Mouse (Mus musculus): Measurements from ENCODE around the gene Unc45a. TPM values are rescaled to one million over a fixed set of nuclear protein-coding genes. Genes with fewer than 3 reads are reported as not detected.
A peak's percentile ranks its signal among the peaks of the same experiment; 100 is the strongest.

Unc45a gene
- polyA plus RNA-seq, 1 experiment from 2014 or later, result 32.3 TPM

GRCm38 (mm10) chr7:80356351-80356750 is 15.5 kb upstream of the Unc45a start:
- Histone ChIP-seq H3K4me3 (ENCODE audit: low read depth, low read length) (no peak overlapping the region), H3K9ac (replicated peaks; ENCODE audit: low read depth, low read length) (no peak overlapping the region), H3K9me3 (ENCODE audit: control insufficient read depth, low read length) (no peaks in the 10 kb centered on the region), H3K27ac (ENCODE audit: low read depth, low read length) (no peak overlapping the region), H3K4me1 (ENCODE audit: control insufficient read depth, insufficient read depth, low read length) (no peaks in the 10 kb centered on the region), H3K4me2 (ENCODE audit: low read depth, low read length) (no peak overlapping the region), H3K36me3 (ENCODE audit: control insufficient read depth, insufficient read depth, low read length) (peaks cover 75% of the 10 kb centered on the region), H3K27me3 (ENCODE audit: control insufficient read depth, insufficient read depth, low read length) (no peaks in the 10 kb centered on the region)
- 90% methylated on average over 13 of the region's 13 CpGs for WGBS
- ATAC-seq (ENCODE audit: low read depth), result no peak

DNA sequence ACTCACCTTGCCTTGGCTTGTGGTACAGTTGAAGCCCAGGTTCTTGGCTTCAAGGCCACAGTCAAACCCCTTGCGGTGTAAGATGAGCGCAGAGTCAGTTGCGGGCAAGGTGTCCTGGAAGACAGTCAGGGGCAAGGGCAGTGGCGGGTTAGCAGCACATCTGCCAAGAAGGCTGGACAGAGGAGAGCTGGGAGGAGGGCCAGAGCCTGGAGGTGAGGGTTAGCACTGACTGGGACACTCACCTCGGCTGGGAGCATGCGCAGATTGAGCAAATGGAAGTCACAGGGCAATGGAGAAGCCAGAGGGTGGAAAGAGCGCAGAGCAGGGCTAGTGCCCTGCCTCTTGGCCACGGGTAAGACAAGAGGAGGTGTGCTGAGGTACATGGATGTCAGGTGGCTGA is 12.1 kb upstream of the Unc45a start:
- H3K4me1 ChIP-seq (ENCODE audit: control insufficient read depth, insufficient read depth, low read length), result no peaks in the 10 kb centered on the region
- H3K9ac ChIP-seq (replicated peaks; ENCODE audit: low read depth, low read length), result no peak overlapping the region
- H3K36me3 ChIP-seq (ENCODE audit: control insufficient read depth, insufficient read depth, low read length), result peaks cover 57% of the 10 kb centered on the region
- ATAC-seq (ENCODE audit: low read depth), result no peak
- H3K4me2 ChIP-seq (ENCODE audit: low read depth, low read length), result no peak overlapping the region
- H3K27ac ChIP-seq (ENCODE audit: low read depth, low read length), result no peak overlapping the region
- H3K9me3 ChIP-seq (ENCODE audit: control insufficient read depth, low read length), result no peaks in the 10 kb centered on the region
- H3K27me3 ChIP-seq (ENCODE audit: control insufficient read depth, insufficient read depth, low read length), result no peaks in the 10 kb centered on the region
- no peak overlapping the region for H3K4me3 ChIP-seq (ENCODE audit: low read depth, low read length)
- WGBS, result 92% methylated on average over 8 of the region's 8 CpGs

- Histone ChIP-seq H3K4me2 (ENCODE audit: low read depth, low read length) (no peak overlapping the region), H3K4me3 (ENCODE audit: low read depth, low read length) (no peak overlapping the region), H3K27me3 (ENCODE audit: control insufficient read depth, insufficient read depth, low read length) (no peaks in the 10 kb centered on the region), H3K9me3 (ENCODE audit: control insufficient read depth, low read length) (no peaks in the 10 kb centered on the region), H3K9ac (replicated peaks; ENCODE audit: low read depth, low read length) (no peak overlapping the region), H3K36me3 (ENCODE audit: control insufficient read depth, insufficient read depth, low read length) (peaks cover 45% of the 10 kb centered on the region), H3K27ac (ENCODE audit: low read depth, low read length) (no peak overlapping the region), H3K4me1 (ENCODE audit: control insufficient read depth, insufficient read depth, low read length) (no peaks in the 10 kb centered on the region)
- WGBS, result 84% methylated on average over 2 of the region's 2 CpGs
- no peak for ATAC-seq (ENCODE audit: low read depth)
Measured at GRCm38 (mm10) chr7:80350808-80351207, 10.0 kb upstream of the Unc45a start.

GRCm38 (mm10) chr7:80347670-80348586 is 7.1 kb upstream of the Unc45a start:
- no peak overlapping the region for H3K4me3 ChIP-seq (ENCODE audit: low read depth, low read length)
- H3K4me2 ChIP-seq (ENCODE audit: low read depth, low read length), result no peak overlapping the region
- 56% methylated on average over 13 of the region's 13 CpGs for WGBS
- H3K9me3 ChIP-seq (ENCODE audit: control insufficient read depth, low read length), result no peaks in the 10 kb centered on the region
- H3K9ac ChIP-seq (replicated peaks; ENCODE audit: low read depth, low read length), result no peak overlapping the region
- no peaks in the 10 kb centered on the region for H3K27me3 ChIP-seq (ENCODE audit: control insufficient read depth, insufficient read depth, low read length)
- H3K36me3 ChIP-seq (ENCODE audit: control insufficient read depth, insufficient read depth, low read length), result peaks cover 30% of the 10 kb centered on the region
- H3K4me1 ChIP-seq (ENCODE audit: control insufficient read depth, insufficient read depth, low read length), result peaks cover 6% of the 10 kb centered on the region
- no peak for ATAC-seq (ENCODE audit: low read depth)
- H3K27ac ChIP-seq (ENCODE audit: low read depth, low read length), result no peak overlapping the region

- peaks cover 12% of the 10 kb centered on the region for H3K4me1 ChIP-seq (ENCODE audit: control insufficient read depth, insufficient read depth, low read length)
- H3K4me3 ChIP-seq (ENCODE audit: low read depth, low read length), result no peak overlapping the region
- H3K9me3 ChIP-seq (ENCODE audit: control insufficient read depth, low read length), result no peaks in the 10 kb centered on the region
- no peak overlapping the region for H3K27ac ChIP-seq (ENCODE audit: low read depth, low read length)
- no peaks in the 10 kb centered on the region for H3K27me3 ChIP-seq (ENCODE audit: control insufficient read depth, insufficient read depth, low read length)
- 83% methylated on average over 5 of the region's 5 CpGs for WGBS
- peaks cover 20% of the 10 kb centered on the region for H3K36me3 ChIP-seq (ENCODE audit: control insufficient read depth, insufficient read depth, low read length)
- no peak for ATAC-seq (ENCODE audit: low read depth)
- H3K4me2 ChIP-seq (ENCODE audit: low read depth, low read length), result no peak overlapping the region
- H3K9ac ChIP-seq (replicated peaks; ENCODE audit: low read depth, low read length), result no peak overlapping the region
Measured at GRCm38 (mm10) chr7:80346830-80347229, 6.0 kb upstream of the Unc45a start.

DNA sequence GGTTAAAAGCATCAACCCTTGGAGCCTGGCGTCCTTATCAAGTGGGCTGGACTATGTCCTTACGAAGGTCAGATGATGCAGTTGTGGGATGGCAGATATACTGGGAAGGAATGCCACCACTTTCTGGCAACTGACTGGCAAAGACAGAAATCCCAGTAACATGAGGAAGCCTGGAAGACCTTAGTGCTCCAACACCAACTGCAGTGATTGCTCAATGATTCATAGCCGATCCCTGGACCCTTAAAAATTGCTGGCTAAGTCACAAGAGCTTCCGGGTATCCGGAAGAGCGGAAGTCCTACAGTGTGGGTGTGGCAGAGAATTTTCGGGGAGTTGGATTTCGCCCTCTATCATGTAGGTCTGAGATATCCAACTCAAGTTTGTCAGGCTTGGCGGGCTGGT is 5.4 kb upstream of the Unc45a start:
- no peaks in the 10 kb centered on the region for H3K9me3 ChIP-seq (ENCODE audit: control insufficient read depth, low read length)
- no peak overlapping the region for H3K9ac ChIP-seq (replicated peaks; ENCODE audit: low read depth, low read length)
- WGBS, result 95% methylated on average over 9 of the region's 9 CpGs
- H3K4me3 ChIP-seq (ENCODE audit: low read depth, low read length), result no peak overlapping the region
- no peak overlapping the region for H3K27ac ChIP-seq (ENCODE audit: low read depth, low read length)
- peaks cover 15% of the 10 kb centered on the region for H3K36me3 ChIP-seq (ENCODE audit: control insufficient read depth, insufficient read depth, low read length)
- no peak for ATAC-seq (ENCODE audit: low read depth)
- H3K27me3 ChIP-seq (ENCODE audit: control insufficient read depth, insufficient read depth, low read length), result no peaks in the 10 kb centered on the region
- peaks cover 16% of the 10 kb centered on the region for H3K4me1 ChIP-seq (ENCODE audit: control insufficient read depth, insufficient read depth, low read length)
- no peak overlapping the region for H3K4me2 ChIP-seq (ENCODE audit: low read depth, low read length)

- Histone ChIP-seq H3K27ac (ENCODE audit: low read depth, low read length) (peak overlapping the region; percentile 73), H3K27me3 (ENCODE audit: control insufficient read depth, insufficient read depth, low read length) (no peaks in the 10 kb centered on the region), H3K4me1 (ENCODE audit: control insufficient read depth, insufficient read depth, low read length) (peaks cover 25% of the 10 kb centered on the region), H3K9me3 (ENCODE audit: control insufficient read depth, low read length) (no peaks in the 10 kb centered on the region), H3K9ac (replicated peaks; ENCODE audit: low read depth, low read length) (peak overlapping the region; percentile 72), H3K4me3 (ENCODE audit: low read depth, low read length) (peak overlapping the region; percentile 44), H3K36me3 (ENCODE audit: control insufficient read depth, insufficient read depth, low read length) (no peaks in the 10 kb centered on the region), H3K4me2 (ENCODE audit: low read depth, low read length) (peak overlapping the region; percentile 80)
- WGBS, result 25% methylated on average over 19 of the region's 19 CpGs
- ATAC-seq (ENCODE audit: low read depth), result peak; percentile 7
Measured at GRCm38 (mm10) chr7:80343270-80344018, 2.6 kb upstream of the Unc45a start.

DNA sequence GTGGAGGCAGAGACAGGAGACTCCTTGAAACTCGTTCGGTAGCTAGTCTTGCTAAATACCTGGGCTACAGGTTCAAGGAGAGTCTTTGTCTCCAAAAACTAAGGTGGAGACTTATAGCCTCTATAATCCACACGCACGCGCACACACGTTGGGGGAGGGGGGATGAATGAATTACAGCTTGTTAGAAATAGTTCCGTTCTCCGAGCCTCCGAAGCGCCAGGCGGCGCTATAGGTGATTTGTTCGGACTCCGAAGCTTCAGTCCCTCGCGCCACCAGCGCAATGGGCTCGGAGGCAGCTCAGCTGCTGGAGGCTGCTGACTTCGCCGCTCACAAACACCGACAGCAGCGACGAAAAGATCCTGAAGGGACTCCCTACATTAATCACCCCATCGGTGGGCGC is 2.1 kb upstream of the Unc45a start, which contains the start of gene Hddc3:
TSS of gene Hddc3 (plus strand) at position 247 of the 400 bp plus-strand sequence.
- peaks cover 31% of the 10 kb centered on the region for H3K4me1 ChIP-seq (ENCODE audit: control insufficient read depth, insufficient read depth, low read length)

GRCm38 (mm10) chr7:80341793-80342192 is 988 bp upstream of the Unc45a start:
- no peak overlapping the region for H3K9ac ChIP-seq (replicated peaks; ENCODE audit: low read depth, low read length)
- H3K4me1 ChIP-seq (ENCODE audit: control insufficient read depth, insufficient read depth, low read length), result peaks cover 34% of the 10 kb centered on the region
- no peak overlapping the region for H3K4me3 ChIP-seq (ENCODE audit: low read depth, low read length)
- no peaks in the 10 kb centered on the region for H3K9me3 ChIP-seq (ENCODE audit: control insufficient read depth, low read length)
- ATAC-seq (ENCODE audit: low read depth), result no peak
- H3K36me3 ChIP-seq (ENCODE audit: control insufficient read depth, insufficient read depth, low read length), result no peaks in the 10 kb centered on the region
- H3K4me2 ChIP-seq (ENCODE audit: low read depth, low read length), result no peak overlapping the region
- 65% methylated on average over 7 of the region's 7 CpGs for WGBS
- H3K27ac ChIP-seq (ENCODE audit: low read depth, low read length), result 0 out of 2 replicates have a peak overlapping the region, but pooled peaks have one; percentile 23
- H3K27me3 ChIP-seq (ENCODE audit: control insufficient read depth, insufficient read depth, low read length), result no peaks in the 10 kb centered on the region

More for the DNA sequence above, 2.1 kb upstream of the Unc45a start, which contains the start of gene Hddc3:
- ATAC-seq (ENCODE audit: low read depth), result peak; percentile 26
- H3K4me3 ChIP-seq (ENCODE audit: low read depth, low read length), result peak within 1 kb of the TSS; percentile 44
- peak within 1 kb of the TSS; percentile 80 for H3K4me2 ChIP-seq (ENCODE audit: low read depth, low read length)
- H3K27ac ChIP-seq (ENCODE audit: low read depth, low read length), result peak within 1 kb of the TSS; percentile 73
- H3K9me3 ChIP-seq (ENCODE audit: control insufficient read depth, low read length), result no peaks in the 10 kb centered on the region
- H3K36me3 ChIP-seq (ENCODE audit: control insufficient read depth, insufficient read depth, low read length), result no peaks in the 10 kb centered on the region
- WGBS, result 2% methylated on average over 25 of the region's 25 CpGs
- H3K27me3 ChIP-seq (ENCODE audit: control insufficient read depth, insufficient read depth, low read length), result no peaks in the 10 kb centered on the region
- H3K9ac ChIP-seq (replicated peaks; ENCODE audit: low read depth, low read length), result peak within 1 kb of the TSS; percentile 72

Data from neural tube, embryonic 14.5 days (tissue).